ENCODE assay signal across 10 mouse cellular contexts in the genomic region with DNA sequence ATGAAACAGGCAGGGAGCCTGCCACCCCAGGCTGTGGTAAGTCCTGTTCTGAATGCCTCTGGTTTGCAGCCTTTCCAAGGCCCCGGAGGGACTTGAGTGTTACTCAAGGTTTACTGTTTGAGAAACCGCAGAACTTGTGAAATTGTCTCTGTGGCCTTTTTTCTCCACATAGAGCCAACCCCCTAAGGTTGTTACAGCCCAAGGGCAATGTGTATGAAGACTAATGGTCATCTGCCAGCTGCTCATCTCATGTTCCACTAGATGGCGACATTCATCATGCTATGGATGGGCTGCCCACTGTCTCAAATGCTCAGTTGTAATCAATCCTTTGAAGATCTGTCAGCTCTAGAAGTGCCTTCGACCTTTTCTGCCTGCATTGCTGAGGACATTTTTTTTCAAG. TPM values are rescaled to one million over a fixed set of nuclear protein-coding genes. Genes with fewer than 3 reads are reported as not detected.
A peak's percentile ranks its signal among the peaks of the same experiment; 100 is the strongest.
DNase-seq lines count a peak whose midpoint lies in the region; ATAC-seq and TF ChIP-seq lines count a peak whose summit lies in the region.
"Had no signal": no experiment of that assay in that cellular context is flagged by ENCODE, and none has a peak within 500 bp of the region (broad histone marks: within the 10 kb centered on the region; RNA-seq: fewer than 3 reads in every experiment).

No protein-coding gene starts in this region.

- no peaks in the 10 kb centered on the region for H3K36me3 ChIP-seq in liver, adult 2 months (ENCODE audit: control insufficient read depth, insufficient read depth, low read length)
- no peaks in the 10 kb centered on the region for H3K36me3 ChIP-seq in liver, embryonic 12.5 days
- H3K36me3 ChIP-seq in midbrain, postnatal 0 days (ENCODE audit: insufficient read depth, low read length): no peaks in the 10 kb centered on the region

- H3K79me2 ChIP-seq in liver, adult 2 months (ENCODE audit: control insufficient read depth, insufficient read depth, low read length): no peaks in the 10 kb centered on the region

- no peaks in the 10 kb centered on the region for H3K4me1 ChIP-seq in liver, adult 2 months (ENCODE audit: control insufficient read depth, insufficient read depth, low read length)
- no peaks in the 10 kb centered on the region for H3K4me1 ChIP-seq in liver, embryonic 12.5 days
- no peaks in the 10 kb centered on the region for H3K4me1 ChIP-seq in midbrain, postnatal 0 days (ENCODE audit: insufficient read depth, low read length)

- TF ChIP-seq POLR2A in liver, adult 2 months (IDR thresholded peaks at IDR 0.05; ENCODE audit: extremely low read depth, insufficient read depth, low read length): no peak

- no peaks in the 10 kb centered on the region for H3K9me3 ChIP-seq in liver, embryonic 12.5 days (replicated peaks)
- H3K9me3 ChIP-seq in midbrain, postnatal 0 days (ENCODE audit: low read length): no peaks in the 10 kb centered on the region

- peak; percentile 23 to 86 for DNase-seq in adrenal gland, adult (ENCODE audit: inconsistent age in 2 of 2, low spot score in 1 of 2)
- DNase-seq in adrenal gland, postnatal 4 days (ENCODE audit: low spot score in 2 of 2): no peak
- DNase-seq in liver, adult 2 months (ENCODE audit: extremely low read depth, low read depth, low spot score): no peak
- DNase-seq in adrenal gland, postnatal 25 days: peak; percentile 16
- peak; percentile 18 for DNase-seq in induced T-regulatory cell, adult 2 months (ENCODE audit: low read depth)
- peak; percentile 53 for DNase-seq in midbrain, postnatal 0 days (ENCODE audit: low spot score)
- DNase-seq in urinary bladder, postnatal 10 days (ENCODE audit: low spot score): no peak

- H3K27ac ChIP-seq in liver, adult 2 months (replicated peaks; ENCODE audit: insufficient read depth, low read depth, low read length): no peak overlapping the region
- no peak overlapping the region for H3K27ac ChIP-seq in liver, embryonic 12.5 days
- H3K27ac ChIP-seq in midbrain, postnatal 0 days (ENCODE audit: low read depth, low read length): no peak overlapping the region

- no peak overlapping the region for H3K4me2 ChIP-seq in liver, embryonic 12.5 days
- H3K4me2 ChIP-seq in midbrain, postnatal 0 days (ENCODE audit: low read depth, low read length, poor library complexity, severe bottlenecking): no peak overlapping the region

- H3K9ac ChIP-seq in liver, adult 2 months (ENCODE audit: low read depth, low read length): no peak overlapping the region
- no peak overlapping the region for H3K9ac ChIP-seq in liver, embryonic 12.5 days
- H3K9ac ChIP-seq in midbrain, postnatal 0 days (replicated peaks; ENCODE audit: low read length, poor library complexity, severe bottlenecking): no peak overlapping the region

- ATAC-seq in liver, embryonic 12.5 days: no peak
- no peak for ATAC-seq in midbrain, postnatal 0 days (ENCODE audit: low FRiP score)

- peak; percentile 25; the same call in 1 of the 2 replicates for TF ChIP-seq CTCF in liver, adult 2 months (IDR thresholded peaks at IDR 0.05; ENCODE audit: low read depth, low read length)
- peak; percentile 69 for TF ChIP-seq CTCF in midbrain, postnatal 0 days (IDR thresholded peaks at IDR 0.05)

- 26% methylated on average over 4 of the region's 4 CpGs for WGBS in liver, adult 2 months
- 14% methylated on average over 4 of the region's 4 CpGs for WGBS in liver, embryonic 12.5 days (ENCODE audit: insufficient replicate concordance)
- 38% methylated on average over 4 of the region's 4 CpGs for WGBS in midbrain, postnatal 0 days

- H3K4me3 ChIP-seq in liver, adult 2 months (ENCODE audit: insufficient read depth, low read depth, low read length): no peak overlapping the region
- no peak overlapping the region for H3K4me3 ChIP-seq in liver, embryonic 12.5 days
- H3K4me3 ChIP-seq in midbrain, postnatal 0 days (ENCODE audit: low read depth, low read length): no peak overlapping the region
- H3K4me3 ChIP-seq: myocyte had no signal

- H3K27me3 ChIP-seq in liver, adult 2 months (ENCODE audit: control insufficient read depth, insufficient read depth, low read length): no peaks in the 10 kb centered on the region
- no peaks in the 10 kb centered on the region for H3K27me3 ChIP-seq in liver, embryonic 12.5 days (replicated peaks)
- H3K27me3 ChIP-seq in midbrain, postnatal 0 days (ENCODE audit: insufficient read depth, low read length): no peaks in the 10 kb centered on the region

RNA-seq across cellular contexts. Expression of a gene that starts 32.8 kb away (rescaled TPM):
- total RNA-seq in adrenal gland, postnatal 4 days (2021): not detected
- not detected in 2 replicates for total RNA-seq in liver, adult 2 months (2014; rRNA removed)
- not detected in 2 replicates for polyA plus RNA-seq in liver, adult 2 months (2012; rRNA removed)
- polyA plus RNA-seq in liver, embryonic 12.5 days (2016; fragmentation: Nextera tagmentation; extraction: Ambion mirVana): not detected in 2 replicates
- total RNA-seq in adrenal gland, postnatal 25 days (2021): not detected in 2 replicates
- total RNA-seq in midbrain, postnatal 0 days (2014; rRNA removed): 0.27 TPM in 1 of 2 replicates, not detected in the other
- not detected in 2 replicates for polyA plus RNA-seq in midbrain, postnatal 0 days (2015; fragmentation: Nextera tagmentation; extraction: Ambion mirVana)
- total RNA-seq: heart, postnatal 36 days had no signal
- polyA plus RNA-seq: myocyte had no signal

RNA-seq across cellular contexts. Expression of a gene that starts 40.4 kb away (rescaled TPM):
- not detected for total RNA-seq in adrenal gland, postnatal 4 days (2021)
- total RNA-seq in liver, adult 2 months (2014; rRNA removed): not detected in 2 replicates
- not detected in 2 replicates for polyA plus RNA-seq in liver, adult 2 months (2012; rRNA removed)
- polyA plus RNA-seq in liver, embryonic 12.5 days (2016; fragmentation: Nextera tagmentation; extraction: Ambion mirVana): not detected in 2 replicates
- not detected in 2 replicates for total RNA-seq in adrenal gland, postnatal 25 days (2021)
- total RNA-seq in midbrain, postnatal 0 days (2014; rRNA removed): 0.71 TPM in 1 of 2 replicates, not detected in the other
- polyA plus RNA-seq in midbrain, postnatal 0 days (2015; fragmentation: Nextera tagmentation; extraction: Ambion mirVana): 0.15 TPM in 1 of 2 replicates, not detected in the other
- total RNA-seq: heart, postnatal 36 days had no signal
- polyA plus RNA-seq: myocyte had no signal

Comparison
In these comparisons a context has a peak if more than half of its experiments do, and no peak if none do; other contexts are left out.
1. DNase-seq: peak in adrenal gland, adult (2 of 2), adrenal gland, postnatal 25 days (single experiment), induced T-regulatory cell, adult 2 months (single experiment) and midbrain, postnatal 0 days (single experiment); none in adrenal gland, postnatal 4 days (0 of 2), liver, adult 2 months (single experiment) and urinary bladder, postnatal 10 days (single experiment).